Mouse (Mus musculus) thymus, postnatal 4 days (tissue): Measurements from ENCODE around the gene Slc16a11.

Experiments
- DNase-seq: peaks from one replicate; pipeline ENCODE4 v3.0.0; 2021

Slc16a11 gene

GRCm38 (mm10) chr11:70206801-70207200 is 5.8 kb upstream of the Slc16a11 start:
- DNase-seq = no peak

- no peak for DNase-seq
These were observed 5.3 kb upstream of the Slc16a11 start for GRCm38 (mm10) chr11:70207283-70207682.

- DNase-seq = no peak
These were observed 3.7 kb upstream of the Slc16a11 start for GRCm38 (mm10) chr11:70208778-70209388.

GRCm38 (mm10) chr11:70210681-70211080 is 1.9 kb upstream of the Slc16a11 start:
- DNase-seq = no peak

- no peak for DNase-seq
These were observed 580 bp upstream of the Slc16a11 start for GRCm38 (mm10) chr11:70211972-70212371.

- DNase-seq = peak; percentile 78
These were observed 344 bp downstream of the Slc16a11 start for GRCm38 (mm10) chr11:70212896-70213295.

- no peak for DNase-seq
These were observed 1.2 kb downstream of the Slc16a11 start for GRCm38 (mm10) chr11:70213736-70214135.

GRCm38 (mm10) chr11:70214191-70214855 is 1.8 kb downstream of the Slc16a11 start:
- DNase-seq = no peak

GRCm38 (mm10) chr11:70214856-70215209 is 2.3 kb downstream of the Slc16a11 start:
- no peak for DNase-seq

GRCm38 (mm10) chr11:70215301-70215700 is 2.7 kb downstream of the Slc16a11 start:
- no peak for DNase-seq

GRCm38 (mm10) chr11:70216103-70216502 is 3.6 kb downstream of the Slc16a11 start:
- no peak for DNase-seq

- no peak for DNase-seq
These were observed 5.5 kb downstream of the Slc16a11 start for GRCm38 (mm10) chr11:70218039-70218438.

- DNase-seq = no peak
These were observed 6.4 kb downstream of the Slc16a11 start for GRCm38 (mm10) chr11:70218741-70219470.

- no peak for DNase-seq
These were observed 7.3 kb downstream of the Slc16a11 start for GRCm38 (mm10) chr11:70219873-70220272.

- no peak for DNase-seq
These were observed 7.8 kb downstream of the Slc16a11 start for GRCm38 (mm10) chr11:70220323-70220722.

GRCm38 (mm10) chr11:70220731-70221602 is 8.4 kb downstream of the Slc16a11 start, which contains the start of gene Slc16a13:
Gene Slc16a13, minus strand, starts transcription at chr11:70221064.
- DNase-seq = peak; percentile 91

- no peak for DNase-seq
These were observed 9.3 kb downstream of the Slc16a11 start for GRCm38 (mm10) chr11:70221603-70222500.

- DNase-seq = no peak
These were observed 11.2 kb downstream of the Slc16a11 start for GRCm38 (mm10) chr11:70223724-70224123.

- DNase-seq = no peak
These were observed 13.4 kb downstream of the Slc16a11 start for GRCm38 (mm10) chr11:70225798-70226601.

GRCm38 (mm10) chr11:70226602-70226890 is 14.0 kb downstream of the Slc16a11 start:
- DNase-seq = no peak

- DNase-seq = no peak
These were observed 14.6 kb downstream of the Slc16a11 start for GRCm38 (mm10) chr11:70227126-70227525.
